Mouse (Mus musculus): ENCODE data around the gene Jag2.

GRCm38 (mm10) chr12:112917486-112917885 is 12.1 kb downstream of the Jag2 start:
- TF ChIP-seq CTCF (IDR thresholded peaks at IDR 0.05; ENCODE audit: low read depth) (no peak), EP300 (optimal IDR thresholded peaks at IDR 0.05) (no peak)
